Mouse (Mus musculus) brain, embryonic 14.5 days (tissue): ENCODE data around the gene Kat8.

ENCODE experiments used
- CTCF ChIP-seq: fragments of 200-500 bp; IDR thresholded peaks from 2 replicates; pipeline ENCODE4 v1.5.1; 2012; ENCODE audit warnings: inconsistent platforms, mild to moderate bottlenecking, moderate library complexity, borderline replicate concordance; ENCODE audit not compliant: insufficient read depth, insufficient read length; ENCODE audit errors: extremely low read depth
- POLR2A ChIP-seq: fragments of 200-500 bp; IDR thresholded peaks from 2 replicates; pipeline ENCODE4 v1.6.1; 2012; ENCODE audit warnings: mild to moderate bottlenecking, inconsistent platforms, borderline replicate concordance; ENCODE audit not compliant: poor library complexity, insufficient read depth, insufficient read length, severe bottlenecking; ENCODE audit errors: extremely low read depth

- TF ChIP-seq CTCF = no peak
- TF ChIP-seq POLR2A = no peak
Observed at GRCm38 (mm10) chr7:127869149-127869810, 43.0 kb upstream of the Kat8 start.
